ENCODE assay signal across 23 mouse cellular contexts in the genomic region with DNA sequence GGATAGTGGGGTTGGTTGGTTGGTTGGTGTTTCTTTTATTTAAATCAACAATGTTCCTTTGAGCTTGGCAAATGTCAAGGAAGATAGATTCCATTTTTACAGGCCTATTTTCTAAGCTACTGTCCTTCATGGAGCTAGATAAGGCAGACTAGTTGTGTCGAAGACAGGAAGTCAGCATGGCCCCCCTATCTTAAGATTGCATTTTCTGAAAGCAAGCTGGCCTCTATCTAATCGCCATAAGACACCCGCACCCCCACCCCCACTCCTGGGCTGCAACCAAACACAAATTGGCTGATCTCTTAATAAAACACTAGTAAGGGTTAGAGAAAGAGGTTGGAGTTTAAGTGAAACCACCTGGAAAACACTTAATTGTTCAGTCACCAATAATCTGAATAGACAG.
DNase-seq lines count a peak whose midpoint lies in the region; ATAC-seq and TF ChIP-seq lines count a peak whose summit lies in the region.
"Had no signal": no experiment of that assay in that cellular context is flagged by ENCODE, and none has a peak within 500 bp of the region (broad histone marks: within the 10 kb centered on the region; RNA-seq: fewer than 3 reads in every experiment).

No protein-coding gene starts in this region.

- H3K27me3 ChIP-seq in erythroblast, embryonic 14.5 days (ENCODE audit: control insufficient read depth), result no peaks in the 10 kb centered on the region
- H3K27me3 ChIP-seq in MEL (ENCODE audit: control insufficient read depth in 1 of 2, insufficient read depth in 2 of 2, low read length in 2 of 2), result no peaks in the 10 kb centered on the region
- no peaks in the 10 kb centered on the region for H3K27me3 ChIP-seq in liver, embryonic 15.5 days
- H3K27me3 ChIP-seq in forebrain, embryonic 10.5 days (ENCODE audit: poor library complexity, severe bottlenecking), result no peaks in the 10 kb centered on the region
- H3K27me3 ChIP-seq: embryonic facial prominence, embryonic 13.5 days; forebrain, embryonic 12.5 days; heart, embryonic 15.5 days; limb, embryonic 13.5 days; Patski had no signal

- H3K9me3 ChIP-seq in erythroblast, embryonic 14.5 days (ENCODE audit: control insufficient read depth, low read length), result 0 out of 2 replicates have a peak, but pooled peaks cover 2% of the 10 kb centered on the region
- no peaks in the 10 kb centered on the region for H3K9me3 ChIP-seq in MEL (replicated peaks; ENCODE audit: insufficient read depth, low read length)
- H3K9me3 ChIP-seq in liver, embryonic 15.5 days (replicated peaks), result no peaks in the 10 kb centered on the region
- no peaks in the 10 kb centered on the region for H3K9me3 ChIP-seq in forebrain, embryonic 10.5 days
- H3K9me3 ChIP-seq: embryonic facial prominence, embryonic 13.5 days; forebrain, embryonic 12.5 days; heart, embryonic 15.5 days; hindbrain, embryonic 10.5 days; limb, embryonic 13.5 days had no signal

- peak overlapping the region; percentile 50 for H3K4me2 ChIP-seq in liver, embryonic 15.5 days
- H3K4me2 ChIP-seq: embryonic facial prominence, embryonic 13.5 days; forebrain, embryonic 12.5 days; heart, embryonic 15.5 days; limb, embryonic 13.5 days had no signal

- no peak overlapping the region for H3K9ac ChIP-seq in MEL (ENCODE audit: control insufficient read depth, low read depth, low read length, poor library complexity, severe bottlenecking)
- H3K9ac ChIP-seq in liver, embryonic 15.5 days, result no peak overlapping the region
- H3K9ac ChIP-seq: embryonic facial prominence, embryonic 13.5 days; forebrain, embryonic 12.5 days; heart, embryonic 15.5 days; limb, embryonic 13.5 days had no signal

- TF ChIP-seq POLR2A in MEL (IDR thresholded peaks at IDR 0.05; ENCODE audit: control insufficient read depth in 1 of 2, insufficient read depth in 1 of 2, low read depth in 1 of 2, low read length in 2 of 2, poor library complexity in 1 of 2), result no peak

- H3K4me3 ChIP-seq in erythroblast, embryonic 14.5 days (replicated peaks), result peak overlapping the region; percentile 16
- no peak overlapping the region for H3K4me3 ChIP-seq in MEL (ENCODE audit: control insufficient read depth in 1 of 2, insufficient read depth in 1 of 2, low read depth in 2 of 2, low read length in 2 of 2)
- no peak overlapping the region for H3K4me3 ChIP-seq in liver, embryonic 15.5 days (replicated peaks)
- no peak overlapping the region for H3K4me3 ChIP-seq in forebrain, embryonic 10.5 days
- H3K4me3 ChIP-seq: embryonic facial prominence, embryonic 13.5 days; forebrain, embryonic 12.5 days; heart, embryonic 15.5 days; hindbrain, embryonic 10.5 days; limb, embryonic 13.5 days had no signal

- H3K36me3 ChIP-seq in erythroblast, embryonic 14.5 days (ENCODE audit: control insufficient read depth), result peaks cover 5% of the 10 kb centered on the region; the same call in 1 of the 2 replicates
- no peaks in the 10 kb centered on the region for H3K36me3 ChIP-seq in MEL (ENCODE audit: control insufficient read depth in 1 of 2, insufficient read depth in 2 of 2, low read length in 2 of 2)
- H3K36me3 ChIP-seq in liver, embryonic 15.5 days (replicated peaks), result no peaks in the 10 kb centered on the region
- H3K36me3 ChIP-seq in forebrain, embryonic 10.5 days (replicated peaks), result no peaks in the 10 kb centered on the region
- H3K36me3 ChIP-seq: embryonic facial prominence, embryonic 13.5 days; forebrain, embryonic 12.5 days; heart, embryonic 15.5 days; hindbrain, embryonic 10.5 days; limb, embryonic 13.5 days had no signal

- H3K79me2 ChIP-seq in MEL (ENCODE audit: control insufficient read depth, insufficient read depth, low read length, poor library complexity), result no peaks in the 10 kb centered on the region

- TF ChIP-seq CTCF in MEL (IDR thresholded peaks at IDR 0.05 in 2 of 3, conservative IDR thresholded peaks at IDR 0.05 in 1 of 3; ENCODE audit: control insufficient read depth in 1 of 3, insufficient read depth in 1 of 3, low read depth in 2 of 3, low read length in 3 of 3, poor library complexity in 1 of 3, severe bottlenecking in 1 of 3), result no peak

- TF ChIP-seq EP300 in MEL (IDR thresholded peaks at IDR 0.05; ENCODE audit: low read depth in 1 of 2, low read length in 2 of 2), result peak; percentile 46 to 76; a peak in 3 of 4 replicates

- H3K27ac ChIP-seq in MEL (ENCODE audit: control insufficient read depth, low read depth, low read length), result peak overlapping the region; percentile 69
- peak overlapping the region; percentile 83 for H3K27ac ChIP-seq in liver, embryonic 15.5 days (replicated peaks)
- no peak overlapping the region for H3K27ac ChIP-seq in forebrain, embryonic 10.5 days
- H3K27ac ChIP-seq: embryonic facial prominence, embryonic 13.5 days; forebrain, embryonic 12.5 days; heart, embryonic 15.5 days; limb, embryonic 13.5 days had no signal

- no peak for ATAC-seq in erythroblast, adult 5-6 weeks (replicated peaks; ENCODE audit: low FRiP score, poor library complexity, severe bottlenecking)
- peak; percentile 93 for ATAC-seq in liver, embryonic 15.5 days (ENCODE audit: insufficient read depth)
- ATAC-seq: activated CD4-positive, CD25-positive, alpha-beta regulatory T cell, adult 4 months had no signal

- DNase-seq in MEL (ENCODE audit: low read depth, low spot score), result peak; percentile 35
- peak; percentile 82 for DNase-seq in c-Kit-positive CD71-positive TER-119-positive erythroid progenitor cells, embryonic 14.5 days (ENCODE audit: low spot score)
- no peak for DNase-seq in forebrain, embryonic 10.5 days (ENCODE audit: extremely low spot score, low spot score)
- no peak for DNase-seq in cerebellum, adult 9-11 months
- DNase-seq in gastrocnemius, postnatal 4 days (ENCODE audit: low spot score in 2 of 2), result no peak
- DNase-seq: cerebellum, adult 9-10 months; gastrocnemius, postnatal 36 days; kidney, adult 9 months; kidney, postnatal 36 days; layer of hippocampus, adult 9-11 months; midbrain, embryonic 14.5 days; right cerebral cortex, postnatal 14 days; thymus, postnatal 36 days had no signal

- 15% methylated on average over 3 of the region's 3 CpGs for WGBS in liver, embryonic 15.5 days (ENCODE audit: insufficient replicate concordance)
- WGBS in forebrain, embryonic 10.5 days, result 77% methylated on average over 3 of the region's 3 CpGs

- peaks cover 43% of the 10 kb centered on the region for H3K4me1 ChIP-seq in erythroblast, embryonic 14.5 days (ENCODE audit: control insufficient read depth)
- no peaks in the 10 kb centered on the region; a peak in 2 of 4 replicates for H3K4me1 ChIP-seq in MEL (ENCODE audit: control insufficient read depth in 1 of 2, insufficient read depth in 2 of 2, low read length in 2 of 2)
- peaks cover 46% of the 10 kb centered on the region for H3K4me1 ChIP-seq in liver, embryonic 15.5 days (replicated peaks)
- peaks cover 8% of the 10 kb centered on the region for H3K4me1 ChIP-seq in forebrain, embryonic 10.5 days
- H3K4me1 ChIP-seq: embryonic facial prominence, embryonic 13.5 days; forebrain, embryonic 12.5 days had no signal

- TF ChIP-seq RAD21 in MEL (IDR thresholded peaks at IDR 0.05; ENCODE audit: low read depth, low read length), result no peak

TF ChIP-seq in MEL, 35 proteins besides CTCF, POLR2A, EP300 and RAD21:
- TF ChIP-seq CHD1 (IDR thresholded peaks at IDR 0.05; ENCODE audit: low read depth, low read length), result no peak
- no peak for TF ChIP-seq TBP (IDR thresholded peaks at IDR 0.05; ENCODE audit: low read depth, low read length)
- peak; percentile 25; the same call in 1 of the 2 replicates for TF ChIP-seq SIN3A (IDR thresholded peaks at IDR 0.05; ENCODE audit: low read length)
- TF ChIP-seq ETS1 (IDR thresholded peaks at IDR 0.05; ENCODE audit: low read depth, low read length), result peak; percentile 51
- TF ChIP-seq ZMIZ1 (IDR thresholded peaks at IDR 0.05; ENCODE audit: low read depth, low read length), result no peak
- TF ChIP-seq GATA1 (IDR thresholded peaks at IDR 0.05; ENCODE audit: low read depth, low read length), result peak; percentile 61
- peak; percentile 18; the same call in 1 of the 2 replicates for TF ChIP-seq TAL1 (IDR thresholded peaks at IDR 0.05; ENCODE audit: low read length)
- TF ChIP-seq ZC3H11A (IDR thresholded peaks at IDR 0.05; ENCODE audit: low read depth, low read length), result no peak
- TF ChIP-seq GABPA (IDR thresholded peaks at IDR 0.05; ENCODE audit: low read depth, low read length), result no peak
- no peak for TF ChIP-seq KAT2A (conservative IDR thresholded peaks at IDR 0.05; ENCODE audit: low read depth, low read length)
- TF ChIP-seq CHD2 (IDR thresholded peaks at IDR 0.05; ENCODE audit: low read length), result peak; percentile 20; the same call in 1 of the 2 replicates
- TF ChIP-seq TCF12 (IDR thresholded peaks at IDR 0.05; ENCODE audit: low read depth, low read length), result peak; percentile 88
- 0 out of 2 replicates have a peak, but pooled peaks have one; percentile 38 for TF ChIP-seq RCOR1 (IDR thresholded peaks at IDR 0.05; ENCODE audit: low read depth, low read length)
- no peak for TF ChIP-seq MXI1 (IDR thresholded peaks at IDR 0.05; ENCODE audit: low read depth, low read length)

Comparison
In these comparisons a context has a peak if more than half of its experiments do, and no peak if none do; other contexts are left out.
1. DNase-seq: peak in MEL (single experiment) and c-Kit-positive CD71-positive TER-119-positive erythroid progenitor cells, embryonic 14.5 days (single experiment); none in forebrain, embryonic 10.5 days (single experiment), cerebellum, adult 9-11 months (single experiment) and gastrocnemius, postnatal 4 days (0 of 2).